Mouse (Mus musculus) ES-E14 (cell line): ENCODE data around the gene Wdfy1. TPM values are rescaled to one million over a fixed set of nuclear protein-coding genes. Genes with fewer than 3 reads are reported as not detected.

ENCODE experiments used
- DNase-seq: peaks from one replicate; pipeline ENCODE4 v3.0.0-alpha.2; 2013; ENCODE audit warnings: low read depth, low spot score
- H3K27ac ChIP-seq: 2 replicates; pipeline ENCODE4 v1.5.1; 2012; ENCODE audit warnings: low read depth, mild to moderate bottlenecking, low read length, moderate library complexity, mixed read lengths; ENCODE audit not compliant: poor library complexity, insufficient read depth, severe bottlenecking
- H3K36me3 ChIP-seq: 2 replicates; pipeline ENCODE4 v1.6.1; 2012; ENCODE audit warnings: mild to moderate bottlenecking, low read length, moderate library complexity, mixed read lengths; ENCODE audit not compliant: control insufficient read depth, poor library complexity, insufficient read depth, severe bottlenecking
- H3K4me1 ChIP-seq, 2 experiments: fragments of 150-350 bp in 1 of 2; sonication (generic) in 1 of 2; 2 replicates each; pipeline ENCODE4 v1.6.1; 2012; ENCODE audit warnings: low read length in 2 of 2, mild to moderate bottlenecking in 1 of 2, mixed read lengths in 1 of 2; ENCODE audit not compliant: control insufficient read depth in 2 of 2, insufficient read depth in 2 of 2, poor library complexity in 1 of 2
- H3K4me3 ChIP-seq, 2 experiments: fragments of 150-350 bp in 1 of 2; sonication (generic) in 1 of 2; 2 replicates each; pipeline ENCODE4 v1.5.1; 2012; ENCODE audit warnings: low read length in 2 of 2, low read depth in 1 of 2, mild to moderate bottlenecking in 1 of 2, mixed read lengths in 1 of 2; ENCODE audit not compliant: insufficient read depth in 1 of 2, poor library complexity in 1 of 2, severe bottlenecking in 1 of 2
- H3K9ac ChIP-seq: 2 replicates; pipeline ENCODE4 v1.6.1; 2012; ENCODE audit warnings: low read depth, mild to moderate bottlenecking, low read length, mixed read lengths; ENCODE audit not compliant: poor library complexity, insufficient read depth, severe bottlenecking
- H3K9me3 ChIP-seq: fragments of 150-350 bp; sonication (generic); 2 replicates; pipeline ENCODE4 v1.6.1; 2012; ENCODE audit warnings: low read depth, mild to moderate bottlenecking, low read length; ENCODE audit not compliant: control insufficient read depth, insufficient read depth
- CHD2 ChIP-seq: IDR thresholded peaks from 2 replicates; pipeline ENCODE4 v1.6.1; 2014; ENCODE audit warnings: mild to moderate bottlenecking, low read depth, low read length, inconsistent platforms
- HCFC1 ChIP-seq: IDR thresholded peaks from 2 replicates; pipeline ENCODE4 v1.6.1; 2012; ENCODE audit warnings: low read length, inconsistent platforms, borderline replicate concordance; ENCODE audit not compliant: insufficient read depth
- MAFK ChIP-seq: IDR thresholded peaks from 2 replicates; pipeline ENCODE4 v1.6.1; 2014; ENCODE audit warnings: mild to moderate bottlenecking, low read depth, low read length, inconsistent platforms; ENCODE audit not compliant: insufficient read depth
- ZC3H11A ChIP-seq: IDR thresholded peaks from 2 replicates; pipeline ENCODE4 v1.6.1; 2012; ENCODE audit warnings: low read depth, mild to moderate bottlenecking, inconsistent platforms, low read length, borderline replicate concordance
- ZNF384 ChIP-seq: IDR thresholded peaks from 2 replicates; pipeline ENCODE4 v1.6.1; 2012; ENCODE audit warnings: low read depth, low read length, inconsistent platforms
- in situ Hi-C, 2 experiments: fragments of 600-800 bp; cut with MboI; formaldehyde crosslinking; loops; one replicate each; pipeline ENCODE4 v1.15.1; 2025; ENCODE audit warnings: low sequenced_read_pairs in 2 of 2, inconsistent platforms in 1 of 2; ENCODE audit not compliant: unreplicated experiment in 2 of 2
- total RNA-seq: library from RNA; depleted of rRNA; stranded (reverse); fragments of 300-350 nt; gene quantifications from 2 replicates; pipeline ENCODE4 v1.2.3, GENCODE M21; 2012

Gene Wdfy1
- total RNA-seq, 1 experiment: 31.4 TPM

DNA sequence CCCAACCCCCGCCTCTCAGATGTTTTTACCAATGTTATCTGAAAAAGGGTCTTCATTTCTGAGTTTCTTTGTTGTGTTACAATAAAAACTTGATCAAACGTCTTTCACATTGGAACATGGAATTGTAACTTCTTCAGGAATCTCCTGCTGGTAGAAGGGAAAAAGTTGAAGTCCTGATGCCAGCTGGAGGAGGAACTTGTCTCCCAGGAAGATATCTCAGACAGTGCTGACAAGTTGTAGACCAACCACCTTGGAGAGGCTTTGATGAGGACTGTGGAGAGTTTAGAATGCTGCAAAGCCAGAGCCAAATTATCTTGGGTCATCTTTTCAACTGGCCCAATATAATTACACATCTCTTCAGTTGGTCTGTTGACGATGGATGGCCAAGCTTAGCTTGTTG is 83.5 kb downstream of the Wdfy1 start:
- Histone ChIP-seq H3K36me3 (no peaks in the 10 kb centered on the region), H3K4me3 (no peak overlapping the region), H3K9me3 (no peaks in the 10 kb centered on the region), H3K27ac (no peak overlapping the region), H3K9ac (no peak overlapping the region), H3K4me1 (no peaks in the 10 kb centered on the region)
- in situ Hi-C loops: loop anchor here in 1 of 2 experiments (25.0 kb wide), 1 partner anchor 955 kb away; no protein-coding TSS in a partner anchor
- TF ChIP-seq HCFC1: no peak
- no peak for TF ChIP-seq ZC3H11A
- no peak for TF ChIP-seq CHD2
- TF ChIP-seq MAFK: no peak
- no peak for TF ChIP-seq ZNF384
- no peak for DNase-seq

DNA sequence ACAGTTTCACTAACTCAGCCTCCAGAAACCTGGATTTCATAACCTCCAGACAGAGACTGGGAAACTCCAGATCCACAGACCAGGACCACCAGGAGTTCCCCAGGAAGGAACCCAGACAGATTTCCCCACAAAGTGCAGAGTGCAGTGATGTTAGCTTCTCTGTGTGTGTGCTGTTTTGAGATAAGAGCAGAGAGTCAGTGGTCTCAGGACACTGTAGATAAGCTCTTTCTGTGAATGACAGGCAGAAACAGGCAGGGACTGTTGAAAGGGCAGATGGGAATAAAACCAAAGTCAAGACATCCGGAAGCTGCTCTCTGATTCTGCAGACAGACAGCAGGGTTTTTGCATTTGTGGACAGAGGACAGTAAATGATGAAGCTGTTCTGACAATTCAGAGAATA is 88.7 kb downstream of the Wdfy1 start:
- no peak for TF ChIP-seq HCFC1
- TF ChIP-seq ZNF384: no peak
- TF ChIP-seq MAFK: no peak
- TF ChIP-seq ZC3H11A: no peak
- no peak for TF ChIP-seq CHD2
- Histone ChIP-seq H3K4me3 (no peak overlapping the region), H3K9me3 (no peaks in the 10 kb centered on the region), H3K9ac (no peak overlapping the region), H3K4me1 (no peaks in the 10 kb centered on the region), H3K36me3 (no peaks in the 10 kb centered on the region), H3K27ac (no peak overlapping the region)
- in situ Hi-C loops: loop anchor here in 1 of 2 experiments (25.0 kb wide), 1 partner anchor 950 kb away; no protein-coding TSS in a partner anchor
- DNase-seq: no peak

DNA sequence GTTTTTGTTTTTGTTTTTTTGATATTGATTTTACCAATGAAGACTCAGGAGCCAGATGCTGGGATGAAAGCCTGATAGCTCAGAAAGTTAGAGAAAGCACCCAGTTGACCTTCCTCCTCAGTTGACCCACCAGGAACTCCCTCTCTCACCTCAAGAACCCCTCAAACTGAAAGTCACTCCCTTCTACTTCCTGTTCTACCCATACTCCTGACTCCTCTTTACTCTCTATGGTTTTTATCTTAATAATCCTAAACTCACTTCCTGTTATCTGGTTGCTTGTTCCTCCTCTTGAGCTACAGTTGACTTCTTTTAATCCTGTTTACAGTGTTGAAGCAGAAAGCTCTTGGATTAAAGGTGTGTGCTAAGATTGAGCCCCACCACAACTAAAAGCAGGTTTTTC is 91.9 kb downstream of the Wdfy1 start:
- no peaks in the 10 kb centered on the region for H3K9me3 ChIP-seq
- H3K4me1 ChIP-seq: no peaks in the 10 kb centered on the region
- no peak for DNase-seq
- no peaks in the 10 kb centered on the region for H3K36me3 ChIP-seq
- no peak overlapping the region for H3K27ac ChIP-seq
- no peak overlapping the region for H3K4me3 ChIP-seq
- no peak for TF ChIP-seq ZC3H11A
- in situ Hi-C loops: loop anchor here in 1 of 2 experiments (25.0 kb wide), 1 partner anchor 947 kb away; no protein-coding TSS in a partner anchor
- no peak overlapping the region for H3K9ac ChIP-seq

DNA sequence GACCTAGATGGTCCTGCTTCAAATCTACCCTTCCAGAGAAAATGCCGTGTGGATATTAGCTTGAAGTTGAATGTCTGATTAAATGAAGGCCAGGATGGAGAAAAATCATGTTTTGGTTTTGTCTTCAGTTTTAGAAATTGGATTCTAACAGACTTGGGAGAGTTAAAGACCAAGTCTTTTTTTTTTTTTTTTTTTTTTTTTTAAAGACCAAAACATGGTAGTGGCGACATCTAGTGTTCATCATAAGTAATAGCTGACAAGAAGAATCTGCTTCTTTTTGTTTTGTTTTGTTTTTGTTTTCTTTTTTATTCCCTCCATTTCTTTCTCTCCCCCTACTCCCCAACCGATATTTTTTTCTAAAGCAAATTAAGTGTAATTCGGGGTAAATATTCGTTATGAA is 93.0 kb downstream of the Wdfy1 start:
- in situ Hi-C loops: loop anchor here in 1 of 2 experiments (25.0 kb wide), 1 partner anchor 946 kb away; no protein-coding TSS in a partner anchor
- TF ChIP-seq MAFK: peak; percentile 36; the same call in 1 of the 2 replicates
- no peak for TF ChIP-seq HCFC1
- peak; percentile 99 for TF ChIP-seq ZNF384
- no peak for TF ChIP-seq CHD2
- TF ChIP-seq ZC3H11A: 0 out of 2 replicates have a peak, but pooled peaks have one; percentile 31
- H3K27ac ChIP-seq: no peak overlapping the region
- no peak overlapping the region for H3K4me3 ChIP-seq
- H3K9ac ChIP-seq: no peak overlapping the region
- no peaks in the 10 kb centered on the region for H3K4me1 ChIP-seq
- no peaks in the 10 kb centered on the region for H3K36me3 ChIP-seq
- DNase-seq: no peak
- no peaks in the 10 kb centered on the region for H3K9me3 ChIP-seq

DNA sequence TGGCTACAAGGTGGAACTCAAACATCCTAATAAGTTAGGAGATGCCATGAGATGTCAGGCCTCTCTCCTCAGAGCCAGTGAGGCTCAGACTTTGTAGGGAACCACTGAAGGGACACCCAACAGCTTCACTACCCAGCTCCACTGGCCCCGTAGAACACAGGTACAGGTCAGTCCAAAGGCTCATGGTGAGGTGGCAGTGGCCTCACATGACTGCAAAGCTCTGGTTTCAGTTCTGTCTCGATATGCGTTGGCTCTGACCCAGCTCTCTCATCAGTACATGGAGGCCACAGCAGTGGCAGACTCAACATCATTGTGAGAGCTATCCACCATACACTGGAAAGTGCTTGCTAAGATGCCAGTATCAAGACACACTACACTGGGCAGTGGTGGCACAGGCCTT is 95.2 kb downstream of the Wdfy1 start:
- in situ Hi-C loops: loop anchor here in 1 of 2 experiments (25.0 kb wide), 1 partner anchor 943 kb away; no protein-coding TSS in a partner anchor

More for the DNA sequence above, 95.2 kb downstream of the Wdfy1 start:
- DNase-seq: no peak
- Histone ChIP-seq H3K4me1 (no peaks in the 10 kb centered on the region), H3K36me3 (no peaks in the 10 kb centered on the region), H3K4me3 (no peak overlapping the region), H3K9ac (no peak overlapping the region), H3K9me3 (no peaks in the 10 kb centered on the region), H3K27ac (no peak overlapping the region)
- TF ChIP-seq MAFK: no peak
- no peak for TF ChIP-seq ZNF384
- TF ChIP-seq ZC3H11A: no peak
- no peak for TF ChIP-seq CHD2
- TF ChIP-seq HCFC1: no peak
